Mouse (Mus musculus): ENCODE measurements around the gene C1qa.

The C1qa gene

GRCm38 (mm10) chr4:136898637-136899036 is at the start of gene C1qa:
Gene C1qa (minus strand): TSS chr4:136898803.
- DNase-seq (ENCODE audit: low spot score in 2 of 2), result no peak

- no peak for DNase-seq (ENCODE audit: low spot score in 2 of 2)
Measured at GRCm38 (mm10) chr4:136945397-136945796, 46.8 kb upstream of the C1qa start.

- DNase-seq (ENCODE audit: low spot score in 2 of 2), result no peak
Measured at GRCm38 (mm10) chr4:136944558-136945350, 46.2 kb upstream of the C1qa start.

- DNase-seq (ENCODE audit: low spot score in 2 of 2), result no peak
Measured at GRCm38 (mm10) chr4:136943175-136943574, 44.6 kb upstream of the C1qa start.

GRCm38 (mm10) chr4:136942761-136943160 is 44.2 kb upstream of the C1qa start:
- no peak for DNase-seq (ENCODE audit: low spot score in 2 of 2)

GRCm38 (mm10) chr4:136937935-136938334 is 39.3 kb upstream of the C1qa start:
- DNase-seq (ENCODE audit: low spot score in 2 of 2), result no peak

- DNase-seq (ENCODE audit: low spot score in 2 of 2), result no peak
Measured at GRCm38 (mm10) chr4:136937344-136937743, 38.7 kb upstream of the C1qa start.

GRCm38 (mm10) chr4:136934746-136935613 is 36.4 kb upstream of the C1qa start:
- no peak for DNase-seq (ENCODE audit: low spot score in 2 of 2)

- no peak for DNase-seq (ENCODE audit: low spot score in 2 of 2)
Measured at GRCm38 (mm10) chr4:136930474-136930873, 31.9 kb upstream of the C1qa start.

- no peak for DNase-seq (ENCODE audit: low spot score in 2 of 2)
Measured at GRCm38 (mm10) chr4:136928928-136929327, 30.3 kb upstream of the C1qa start.

- DNase-seq (ENCODE audit: low spot score in 2 of 2), result no peak
Measured at GRCm38 (mm10) chr4:136925804-136926203, 27.2 kb upstream of the C1qa start.

GRCm38 (mm10) chr4:136924529-136924928 is 25.9 kb upstream of the C1qa start:
- DNase-seq (ENCODE audit: low spot score in 2 of 2), result peak; percentile 63 to 82

- DNase-seq (ENCODE audit: low spot score in 2 of 2), result no peak
Measured at GRCm38 (mm10) chr4:136919526-136919925, 20.9 kb upstream of the C1qa start.

GRCm38 (mm10) chr4:136918834-136919233 is 20.2 kb upstream of the C1qa start:
- DNase-seq (ENCODE audit: low spot score in 2 of 2), result no peak

- no peak for DNase-seq (ENCODE audit: low spot score in 2 of 2)
Measured at GRCm38 (mm10) chr4:136917165-136917524, 18.5 kb upstream of the C1qa start.

- DNase-seq (ENCODE audit: low spot score in 2 of 2), result no peak
Measured at GRCm38 (mm10) chr4:136916359-136917164, 18.0 kb upstream of the C1qa start.

- DNase-seq (ENCODE audit: low spot score in 2 of 2), result no peak
Measured at GRCm38 (mm10) chr4:136912841-136913240, 14.2 kb upstream of the C1qa start.

GRCm38 (mm10) chr4:136911804-136912203 is 13.2 kb upstream of the C1qa start:
- DNase-seq (ENCODE audit: low spot score in 2 of 2), result no peak

- no peak for DNase-seq (ENCODE audit: low spot score in 2 of 2)
Measured at GRCm38 (mm10) chr4:136911211-136911646, 12.6 kb upstream of the C1qa start.

GRCm38 (mm10) chr4:136907809-136908208 is 9.2 kb upstream of the C1qa start:
- no peak for DNase-seq (ENCODE audit: low spot score in 2 of 2)

GRCm38 (mm10) chr4:136907033-136907432 is 8.4 kb upstream of the C1qa start:
- DNase-seq (ENCODE audit: low spot score in 2 of 2), result no peak

All from urinary bladder, adult 18-20 months (tissue).